Mouse (Mus musculus): ENCODE measurements at regions not wholly inside any gene's neighbourhood (a gene's known extent, or its start where the extent isn't known, plus 50 kb on each side); places are given as distances from the start of the nearest gene placed in this dataset.

DNA sequence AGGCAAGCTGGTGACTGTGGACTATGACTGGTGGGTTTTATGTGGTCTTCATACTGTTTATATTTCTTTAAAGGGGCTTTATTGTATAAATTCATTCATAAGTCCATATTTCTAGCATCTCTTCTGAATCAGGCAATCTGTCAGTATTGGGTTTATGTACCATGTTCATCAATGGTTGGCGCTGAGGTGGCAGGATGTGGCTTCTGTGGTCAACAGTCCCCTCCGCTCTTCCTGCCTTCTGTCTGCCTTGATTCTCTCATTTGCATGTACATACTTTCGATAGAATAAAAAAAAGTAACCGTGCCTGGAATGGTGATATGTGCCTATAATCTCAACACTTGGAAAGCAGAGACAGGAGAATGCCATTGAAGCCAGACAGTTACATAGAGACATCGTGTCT lies 120.5 kb downstream of the Klf5 start:
- Histone ChIP-seq H3K27me3 (replicated peaks; ENCODE audit: control insufficient read depth, insufficient read depth, low read length) (no peaks in the 10 kb centered on the region), H3K4me2 (ENCODE audit: low read depth, low read length) (no peak overlapping the region), H3K27ac (ENCODE audit: low read length) (no peak overlapping the region), H3K9ac (ENCODE audit: low read depth, low read length) (no peak overlapping the region), H3K4me3 (ENCODE audit: low read length) (no peak overlapping the region), H3K4me1 (ENCODE audit: control insufficient read depth, insufficient read depth, low read length) (no peaks in the 10 kb centered on the region), H3K36me3 (ENCODE audit: control insufficient read depth, insufficient read depth, low read length) (no peaks in the 10 kb centered on the region), H3K9me3 (ENCODE audit: control insufficient read depth, low read length) (no peaks in the 10 kb centered on the region)
- ATAC-seq, result no peak
- WGBS, result 93% methylated on average over 5 of the region's 5 CpGs

DNA sequence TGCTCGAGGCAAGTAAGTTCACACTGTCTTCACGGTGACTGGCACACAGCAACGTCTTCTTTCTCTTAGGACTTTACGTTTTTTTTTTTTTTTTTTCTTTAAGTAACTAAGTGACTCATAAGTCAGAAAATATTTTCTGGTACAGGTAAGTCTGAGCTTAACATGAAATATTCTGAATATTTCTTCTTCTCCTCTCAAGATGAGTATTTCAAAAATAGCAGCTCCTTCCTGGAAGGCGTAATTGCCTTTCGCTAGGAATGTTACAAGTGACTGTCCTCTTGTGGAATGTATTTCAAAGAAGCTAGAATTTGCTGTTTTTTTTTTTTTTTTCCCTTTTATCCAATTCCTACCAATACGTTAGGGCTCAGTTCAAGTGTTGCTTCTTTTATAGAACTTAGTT lies 124.8 kb downstream of the Klf5 start:
- Histone ChIP-seq H3K36me3 (ENCODE audit: control insufficient read depth, insufficient read depth, low read length) (no peaks in the 10 kb centered on the region), H3K9ac (ENCODE audit: low read depth, low read length) (no peak overlapping the region), H3K4me2 (ENCODE audit: low read depth, low read length) (no peak overlapping the region), H3K27me3 (replicated peaks; ENCODE audit: control insufficient read depth, insufficient read depth, low read length) (no peaks in the 10 kb centered on the region), H3K27ac (ENCODE audit: low read length) (no peak overlapping the region), H3K4me3 (ENCODE audit: low read length) (no peak overlapping the region), H3K4me1 (ENCODE audit: control insufficient read depth, insufficient read depth, low read length) (no peaks in the 10 kb centered on the region), H3K9me3 (ENCODE audit: control insufficient read depth, low read length) (no peaks in the 10 kb centered on the region)
- ATAC-seq, result no peak
- WGBS, result 70% methylated on average over 7 of the region's 7 CpGs

GRCm38 (mm10) chr14:99427049-99427448 lies 128.6 kb downstream of the Klf5 start:
- Histone ChIP-seq H3K9me3 (ENCODE audit: control insufficient read depth, low read length) (no peaks in the 10 kb centered on the region), H3K4me3 (ENCODE audit: low read length) (no peak overlapping the region), H3K4me1 (ENCODE audit: control insufficient read depth, insufficient read depth, low read length) (no peaks in the 10 kb centered on the region), H3K27me3 (replicated peaks; ENCODE audit: control insufficient read depth, insufficient read depth, low read length) (no peaks in the 10 kb centered on the region), H3K27ac (ENCODE audit: low read length) (no peak overlapping the region), H3K36me3 (ENCODE audit: control insufficient read depth, insufficient read depth, low read length) (no peaks in the 10 kb centered on the region), H3K9ac (ENCODE audit: low read depth, low read length) (no peak overlapping the region), H3K4me2 (ENCODE audit: low read depth, low read length) (no peak overlapping the region)
- no peak for ATAC-seq
- 91% methylated on average over 3 of the region's 3 CpGs for WGBS

DNA sequence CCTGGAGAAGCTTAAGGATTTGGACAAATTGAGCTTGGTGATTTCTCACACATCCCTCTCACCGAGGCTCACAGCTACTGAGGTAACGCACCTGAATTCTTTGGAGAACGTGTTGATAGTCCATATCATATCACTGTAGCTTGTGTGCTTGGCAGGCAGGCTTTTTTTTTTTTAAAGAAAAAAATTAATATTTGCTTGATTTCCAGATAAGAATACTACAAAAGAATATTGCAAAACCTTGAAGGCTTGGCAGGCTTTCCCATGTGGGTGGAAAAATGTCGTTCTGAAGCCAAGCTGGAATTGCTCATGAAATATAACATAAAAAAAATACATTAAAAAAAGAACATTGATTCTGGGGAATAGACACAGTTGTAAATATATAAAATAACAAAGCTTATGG lies 131.8 kb downstream of the Klf5 start:
- Histone ChIP-seq H3K4me1 (ENCODE audit: control insufficient read depth, insufficient read depth, low read length) (no peaks in the 10 kb centered on the region), H3K27ac (ENCODE audit: low read length) (no peak overlapping the region), H3K4me2 (ENCODE audit: low read depth, low read length) (no peak overlapping the region), H3K9ac (ENCODE audit: low read depth, low read length) (no peak overlapping the region), H3K36me3 (ENCODE audit: control insufficient read depth, insufficient read depth, low read length) (no peaks in the 10 kb centered on the region), H3K27me3 (replicated peaks; ENCODE audit: control insufficient read depth, insufficient read depth, low read length) (no peaks in the 10 kb centered on the region), H3K4me3 (ENCODE audit: low read length) (no peak overlapping the region), H3K9me3 (ENCODE audit: control insufficient read depth, low read length) (no peaks in the 10 kb centered on the region)
- whole genome bisulfite sequencing, result 79% methylated on average over 4 of the region's 4 CpGs
- no peak for ATAC-seq

DNA sequence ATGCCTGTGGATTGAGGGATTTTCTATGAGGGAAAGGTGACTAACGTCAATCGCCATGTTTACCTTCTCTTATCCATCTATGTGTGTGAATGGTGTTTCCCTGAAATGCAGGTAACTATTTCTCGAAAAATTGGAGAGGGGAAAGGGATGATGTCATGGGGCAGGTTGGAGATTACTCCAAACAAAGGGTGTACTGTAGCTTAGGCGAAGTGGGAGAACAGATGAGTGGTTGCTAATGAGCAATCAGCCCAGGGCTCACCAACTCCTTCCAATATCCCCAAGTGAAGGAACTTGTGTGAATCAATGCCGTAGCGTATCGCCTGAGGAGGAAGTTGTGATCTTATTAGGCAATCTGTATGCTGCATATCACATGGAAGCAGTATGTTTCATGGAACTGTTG lies 133.2 kb downstream of the Klf5 start:
- Histone ChIP-seq H3K4me2 (ENCODE audit: low read depth, low read length) (no peak overlapping the region), H3K9me3 (ENCODE audit: control insufficient read depth, low read length) (no peaks in the 10 kb centered on the region), H3K27ac (ENCODE audit: low read length) (no peak overlapping the region), H3K4me3 (ENCODE audit: low read length) (no peak overlapping the region), H3K4me1 (ENCODE audit: control insufficient read depth, insufficient read depth, low read length) (no peaks in the 10 kb centered on the region), H3K27me3 (replicated peaks; ENCODE audit: control insufficient read depth, insufficient read depth, low read length) (no peaks in the 10 kb centered on the region), H3K36me3 (ENCODE audit: control insufficient read depth, insufficient read depth, low read length) (no peaks in the 10 kb centered on the region), H3K9ac (ENCODE audit: low read depth, low read length) (no peak overlapping the region)
- 89% methylated on average over 7 of the region's 7 CpGs for WGBS
- ATAC-seq, result no peak

DNA sequence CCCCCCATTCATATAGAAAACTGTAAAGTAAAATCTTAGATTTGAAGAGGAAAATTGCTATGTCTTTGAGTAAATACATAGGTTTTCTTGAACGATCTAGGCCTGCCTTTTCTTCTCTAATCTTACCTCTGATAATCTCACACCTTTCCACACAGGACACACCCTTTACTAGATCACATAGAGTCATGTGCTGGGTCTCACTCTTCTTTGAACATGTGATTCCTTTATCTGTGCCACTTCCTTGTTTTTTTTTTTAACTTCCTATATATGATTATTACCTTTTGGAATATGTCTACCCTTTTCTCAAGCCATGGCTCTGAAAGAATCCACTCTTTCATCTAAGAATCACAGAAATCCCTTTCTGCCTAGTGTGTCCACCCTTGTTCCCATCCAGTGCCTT lies 136.2 kb downstream of the Klf5 start:
- H3K27me3 ChIP-seq (replicated peaks; ENCODE audit: control insufficient read depth, insufficient read depth, low read length), result no peaks in the 10 kb centered on the region
- WGBS, result 73% methylated on average over 1 of the region's 1 CpGs
- H3K4me1 ChIP-seq (ENCODE audit: control insufficient read depth, insufficient read depth, low read length), result no peaks in the 10 kb centered on the region
- no peaks in the 10 kb centered on the region for H3K36me3 ChIP-seq (ENCODE audit: control insufficient read depth, insufficient read depth, low read length)
- no peak overlapping the region for H3K4me2 ChIP-seq (ENCODE audit: low read depth, low read length)
- no peak overlapping the region for H3K27ac ChIP-seq (ENCODE audit: low read length)
- ATAC-seq, result no peak
- no peak overlapping the region for H3K4me3 ChIP-seq (ENCODE audit: low read length)
- no peaks in the 10 kb centered on the region for H3K9me3 ChIP-seq (ENCODE audit: control insufficient read depth, low read length)
- H3K9ac ChIP-seq (ENCODE audit: low read depth, low read length), result no peak overlapping the region

DNA sequence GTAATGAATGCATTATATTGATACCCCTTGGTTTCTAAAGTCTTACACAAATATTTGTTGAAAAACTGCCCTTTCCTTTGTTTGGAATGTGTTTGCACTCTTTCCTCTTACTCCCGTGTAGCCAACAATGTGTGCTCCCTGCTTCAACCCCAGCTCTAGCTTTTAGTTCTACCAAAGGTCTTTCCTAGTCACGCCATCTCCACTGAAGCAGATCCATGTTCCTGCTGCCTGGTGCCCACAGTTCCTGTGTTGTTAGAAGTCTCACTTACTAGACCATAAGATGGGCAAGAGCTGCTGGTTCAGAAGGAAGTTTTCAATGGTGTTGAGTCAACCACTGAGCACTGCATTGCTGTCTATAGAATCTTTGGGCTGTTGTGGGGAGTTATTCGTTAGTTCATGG lies 137.0 kb downstream of the Klf5 start:
- Histone ChIP-seq H3K4me1 (ENCODE audit: control insufficient read depth, insufficient read depth, low read length) (no peaks in the 10 kb centered on the region), H3K4me3 (ENCODE audit: low read length) (no peak overlapping the region), H3K27me3 (replicated peaks; ENCODE audit: control insufficient read depth, insufficient read depth, low read length) (no peaks in the 10 kb centered on the region), H3K9me3 (ENCODE audit: control insufficient read depth, low read length) (no peaks in the 10 kb centered on the region), H3K4me2 (ENCODE audit: low read depth, low read length) (no peak overlapping the region), H3K36me3 (ENCODE audit: control insufficient read depth, insufficient read depth, low read length) (no peaks in the 10 kb centered on the region), H3K27ac (ENCODE audit: low read length) (no peak overlapping the region), H3K9ac (ENCODE audit: low read depth, low read length) (no peak overlapping the region)
- WGBS, result 69% methylated on average over 3 of the region's 3 CpGs
- no peak for ATAC-seq

DNA sequence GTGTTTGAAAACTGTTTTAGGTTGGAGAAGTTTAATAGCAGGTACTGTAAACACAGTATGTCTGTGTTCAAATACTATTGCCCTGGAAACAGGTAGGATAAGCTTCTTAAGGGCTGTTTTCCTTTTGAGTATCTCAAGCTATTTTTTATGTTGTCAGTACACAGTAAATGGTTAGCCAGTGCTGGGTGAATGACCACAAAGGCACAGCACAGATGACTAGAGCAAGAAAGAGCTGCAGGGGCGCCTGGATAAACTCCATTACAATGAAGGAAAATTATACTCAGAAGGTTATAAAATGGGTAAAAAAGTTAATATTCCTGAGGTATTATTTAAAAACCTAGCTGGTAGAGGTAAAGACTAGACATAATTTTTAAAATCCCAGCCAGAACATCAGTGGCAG lies 137.6 kb downstream of the Klf5 start:
- Histone ChIP-seq H3K4me2 (ENCODE audit: low read depth, low read length) (no peak overlapping the region), H3K27me3 (replicated peaks; ENCODE audit: control insufficient read depth, insufficient read depth, low read length) (no peaks in the 10 kb centered on the region), H3K36me3 (ENCODE audit: control insufficient read depth, insufficient read depth, low read length) (no peaks in the 10 kb centered on the region), H3K9me3 (ENCODE audit: control insufficient read depth, low read length) (no peaks in the 10 kb centered on the region), H3K27ac (ENCODE audit: low read length) (no peak overlapping the region), H3K4me3 (ENCODE audit: low read length) (no peak overlapping the region), H3K9ac (ENCODE audit: low read depth, low read length) (no peak overlapping the region), H3K4me1 (ENCODE audit: control insufficient read depth, insufficient read depth, low read length) (no peaks in the 10 kb centered on the region)
- 71% methylated on average over 1 of the region's 1 CpGs for WGBS
- ATAC-seq, result no peak

DNA sequence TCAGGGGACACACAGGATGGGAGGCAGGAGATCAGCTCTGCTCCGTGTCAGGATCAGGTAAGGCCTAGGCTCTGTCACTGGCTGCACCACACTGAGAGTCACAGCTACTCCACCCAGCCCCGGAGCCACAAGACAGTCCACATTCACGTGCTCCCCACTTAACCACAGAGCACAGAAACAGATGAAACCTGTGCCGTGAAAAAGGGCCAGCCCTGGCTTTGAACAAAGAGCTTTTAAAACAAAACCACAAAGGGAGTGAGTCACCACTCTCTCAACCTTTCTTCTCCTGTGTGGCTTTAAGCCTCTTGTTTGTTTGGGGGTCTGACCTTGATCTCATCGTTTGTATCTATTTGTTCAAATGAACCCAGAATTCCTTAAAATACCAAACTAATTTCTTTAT lies 150.6 kb downstream of the Klf5 start:
- H3K4me2 ChIP-seq (ENCODE audit: low read depth, low read length), result no peak overlapping the region
- H3K9me3 ChIP-seq (ENCODE audit: control insufficient read depth, low read length), result no peaks in the 10 kb centered on the region
- H3K4me3 ChIP-seq (ENCODE audit: low read length), result no peak overlapping the region
- H3K27ac ChIP-seq (ENCODE audit: low read length), result no peak overlapping the region
- no peak for ATAC-seq
- H3K4me1 ChIP-seq (ENCODE audit: control insufficient read depth, insufficient read depth, low read length), result no peaks in the 10 kb centered on the region
- H3K27me3 ChIP-seq (replicated peaks; ENCODE audit: control insufficient read depth, insufficient read depth, low read length), result no peaks in the 10 kb centered on the region
- H3K9ac ChIP-seq (ENCODE audit: low read depth, low read length), result no peak overlapping the region
- no peaks in the 10 kb centered on the region for H3K36me3 ChIP-seq (ENCODE audit: control insufficient read depth, insufficient read depth, low read length)
- WGBS, result 60% methylated on average over 5 of the region's 5 CpGs

DNA sequence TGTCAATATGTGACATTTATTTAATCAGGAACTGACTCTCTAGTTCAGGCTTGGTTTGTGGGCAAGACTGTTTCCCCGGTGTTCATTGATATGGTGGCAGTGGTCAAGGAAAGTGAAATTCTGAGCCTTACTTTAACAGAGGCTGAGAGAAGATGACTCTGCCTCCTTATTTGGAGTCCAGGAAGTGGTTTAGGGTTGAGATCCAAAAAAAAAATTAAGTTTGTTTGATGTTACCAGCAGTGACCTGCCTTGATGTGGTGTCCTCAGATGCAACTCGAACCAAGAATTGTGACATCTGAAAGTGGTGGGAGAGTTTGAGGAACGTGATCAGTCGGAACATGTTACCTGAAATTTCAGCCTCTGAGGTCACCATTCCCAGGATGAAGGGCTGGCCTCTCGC lies 151.4 kb downstream of the Klf5 start:
- 89% methylated on average over 5 of the region's 5 CpGs for WGBS

More for the DNA sequence above, 151.4 kb downstream of the Klf5 start:
- no peaks in the 10 kb centered on the region for H3K9me3 ChIP-seq (ENCODE audit: control insufficient read depth, low read length)
- no peaks in the 10 kb centered on the region for H3K36me3 ChIP-seq (ENCODE audit: control insufficient read depth, insufficient read depth, low read length)
- no peaks in the 10 kb centered on the region for H3K4me1 ChIP-seq (ENCODE audit: control insufficient read depth, insufficient read depth, low read length)
- H3K4me2 ChIP-seq (ENCODE audit: low read depth, low read length), result no peak overlapping the region
- no peak overlapping the region for H3K9ac ChIP-seq (ENCODE audit: low read depth, low read length)
- no peaks in the 10 kb centered on the region for H3K27me3 ChIP-seq (replicated peaks; ENCODE audit: control insufficient read depth, insufficient read depth, low read length)
- no peak for ATAC-seq
- H3K4me3 ChIP-seq (ENCODE audit: low read length), result no peak overlapping the region
- H3K27ac ChIP-seq (ENCODE audit: low read length), result no peak overlapping the region
